Mouse (Mus musculus) cortical plate, adult 2 months (tissue): ENCODE results near the gene Tmem160. TPM values are rescaled to one million over a fixed set of nuclear protein-coding genes. Genes with fewer than 3 reads are reported as not detected.

Source experiments
- H3K27ac ChIP-seq: fragments of 200-500 bp; 2 replicates; pipeline ENCODE4 v1.5.1; 2012; ENCODE audit warnings: low read length, control low read depth, inconsistent platforms; ENCODE audit not compliant: insufficient read depth
- H3K4me1 ChIP-seq: fragments of 200-500 bp; 2 replicates; pipeline ENCODE4 v1.6.1; 2011; ENCODE audit warnings: low read length; ENCODE audit not compliant: control insufficient read depth, insufficient read depth
- H3K4me3 ChIP-seq: fragments of 200-500 bp; 2 replicates; pipeline ENCODE4 v1.5.1; 2011; ENCODE audit warnings: mild to moderate bottlenecking, low read length, control low read depth; ENCODE audit not compliant: insufficient read depth
- CTCF ChIP-seq: fragments of 200-500 bp; IDR thresholded peaks from 2 replicates; pipeline ENCODE4 v1.5.1; 2011; ENCODE audit warnings: mild to moderate bottlenecking, control low read depth, low read length; ENCODE audit not compliant: insufficient read depth; ENCODE audit errors: extremely low read depth
- POLR2A ChIP-seq: fragments of 200-500 bp; IDR thresholded peaks from 2 replicates; pipeline ENCODE4 v1.6.1; 2011; ENCODE audit warnings: mild to moderate bottlenecking, low read length, control low read depth; ENCODE audit not compliant: insufficient read depth; ENCODE audit errors: extremely low read depth
- polyA plus RNA-seq: library from polyadenylated mRNA; depleted of rRNA; stranded (reverse); fragments of >200 nt; gene quantifications from 2 replicates; pipeline ENCODE4 v1.2.3, GENCODE M21; 2012

The Tmem160 gene
- polyA plus RNA-seq, 1 experiment, result 115 TPM

GRCm38 (mm10) chr7:16466565-16466964, 14.0 kb downstream of the Tmem160 start:
- Histone ChIP-seq H3K4me3 (no peak overlapping the region), H3K4me1 (no peaks in the 10 kb centered on the region), H3K27ac (no peak overlapping the region)
- TF ChIP-seq POLR2A (no peak), CTCF (no peak)

GRCm38 (mm10) chr7:16468115-16468514, 15.5 kb downstream of the Tmem160 start:
- Histone ChIP-seq H3K4me3 (no peak overlapping the region), H3K4me1 (no peaks in the 10 kb centered on the region), H3K27ac (no peak overlapping the region)
- no peak for TF ChIP-seq CTCF
- TF ChIP-seq POLR2A, result no peak

GRCm38 (mm10) chr7:16471549-16471948, 19.0 kb downstream of the Tmem160 start:
- H3K4me1 ChIP-seq, result no peaks in the 10 kb centered on the region
- TF ChIP-seq POLR2A, result no peak
- 0 out of 2 replicates have a peak, but pooled peaks have one; percentile 26 for TF ChIP-seq CTCF
- H3K4me3 ChIP-seq, result no peak overlapping the region
- no peak overlapping the region for H3K27ac ChIP-seq

- Histone ChIP-seq H3K27ac (no peak overlapping the region), H3K4me3 (no peak overlapping the region), H3K4me1 (no peaks in the 10 kb centered on the region)
- no peak for TF ChIP-seq POLR2A
- no peak for TF ChIP-seq CTCF
Measured at GRCm38 (mm10) chr7:16472116-16472709, 19.6 kb downstream of the Tmem160 start.

GRCm38 (mm10) chr7:16473847-16474246, 21.3 kb downstream of the Tmem160 start:
- Histone ChIP-seq H3K27ac (no peak overlapping the region), H3K4me1 (no peaks in the 10 kb centered on the region), H3K4me3 (no peak overlapping the region)
- TF ChIP-seq POLR2A, result no peak
- TF ChIP-seq CTCF, result no peak

- no peak overlapping the region for H3K27ac ChIP-seq
- no peak overlapping the region for H3K4me3 ChIP-seq
- TF ChIP-seq POLR2A, result no peak
- TF ChIP-seq CTCF, result no peak
- no peaks in the 10 kb centered on the region for H3K4me1 ChIP-seq
Measured at GRCm38 (mm10) chr7:16474445-16474844, 21.9 kb downstream of the Tmem160 start.

- no peaks in the 10 kb centered on the region for H3K4me1 ChIP-seq
- no peak for TF ChIP-seq CTCF
- no peak for TF ChIP-seq POLR2A
- peak overlapping the region; percentile 10; the same call in 1 of the 2 replicates for H3K4me3 ChIP-seq
- no peak overlapping the region for H3K27ac ChIP-seq
Measured at GRCm38 (mm10) chr7:16475321-16475720, 22.7 kb downstream of the Tmem160 start.

- peak overlapping the region; percentile 10; the same call in 1 of the 2 replicates for H3K4me3 ChIP-seq
- TF ChIP-seq CTCF, result no peak
- TF ChIP-seq POLR2A, result no peak
- no peak overlapping the region for H3K27ac ChIP-seq
- H3K4me1 ChIP-seq, result no peaks in the 10 kb centered on the region
Measured at GRCm38 (mm10) chr7:16475764-16476599, 23.4 kb downstream of the Tmem160 start.

- TF ChIP-seq CTCF, result no peak
- TF ChIP-seq POLR2A, result no peak
- Histone ChIP-seq H3K4me3 (peak overlapping the region; percentile 10; the same call in 1 of the 2 replicates), H3K27ac (no peak overlapping the region), H3K4me1 (no peaks in the 10 kb centered on the region)
Measured at GRCm38 (mm10) chr7:16476600-16476989, 24.0 kb downstream of the Tmem160 start.

GRCm38 (mm10) chr7:16477628-16478027, 25.0 kb downstream of the Tmem160 start, which contains the start of gene Npas1:
Gene Npas1 (minus strand): TSS chr7:16477728.
- Histone ChIP-seq H3K4me1 (no peaks in the 10 kb centered on the region), H3K27ac (no peak within 1 kb of the TSS), H3K4me3 (no peak within 1 kb of the TSS; the same call in 1 of the 2 replicates)
- TF ChIP-seq CTCF (no peak), POLR2A (no peak)
